Comparison of ENCODE assay signal across 21 mouse cellular contexts in the genomic region with DNA sequence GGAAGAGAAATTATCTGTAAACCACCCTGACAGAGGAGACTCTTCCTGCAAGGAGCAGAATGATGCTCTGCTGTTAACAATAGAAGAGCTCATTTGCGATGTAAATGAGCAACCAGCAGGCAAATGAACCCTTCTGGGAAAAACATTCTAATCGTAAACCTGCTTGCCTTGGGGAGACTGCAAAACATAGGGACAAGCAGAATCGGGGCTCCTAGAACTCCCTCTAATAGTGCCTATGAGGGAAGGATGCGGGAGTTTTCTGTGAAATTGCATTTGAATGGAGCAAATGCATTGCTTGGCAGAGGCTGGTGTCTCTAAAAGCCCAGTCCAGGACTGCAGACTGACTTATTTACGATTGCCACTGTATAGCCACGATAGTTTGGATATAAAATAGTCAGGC. TPM values are rescaled to one million over a fixed set of nuclear protein-coding genes. Genes with fewer than 3 reads are reported as not detected.
DNase-seq lines count a peak whose midpoint lies in the region; ATAC-seq lines count a peak whose summit lies in the region.
"Had no signal": no experiment of that assay in that cellular context is flagged by ENCODE, and none has a peak within 500 bp of the region (broad histone marks: within the 10 kb centered on the region; RNA-seq: fewer than 3 reads in every experiment).

No protein-coding gene starts in this region.

- intact Hi-C loops in gastrocnemius, postnatal 36 days (cut with DNase I) = no loop called here

- H3K4me3 ChIP-seq in forebrain, embryonic 14.5 days (ENCODE audit: low read depth, low read length) = no peak overlapping the region
- no peak overlapping the region for H3K4me3 ChIP-seq in hindbrain, embryonic 14.5 days (replicated peaks; ENCODE audit: low read length)
- no peak overlapping the region for H3K4me3 ChIP-seq in midbrain, embryonic 14.5 days (replicated peaks; ENCODE audit: low read depth, low read length)
- H3K4me3 ChIP-seq: embryonic facial prominence, embryonic 13.5 days; heart, embryonic 13.5 days; liver, embryonic 13.5 days; lung, embryonic 15.5 days had no signal

- H3K4me2 ChIP-seq in forebrain, embryonic 14.5 days (ENCODE audit: low read length) = no peak overlapping the region
- H3K4me2 ChIP-seq in hindbrain, embryonic 14.5 days (replicated peaks) = no peak overlapping the region
- H3K4me2 ChIP-seq in midbrain, embryonic 14.5 days (ENCODE audit: low read length) = no peak overlapping the region
- H3K4me2 ChIP-seq: embryonic facial prominence, embryonic 13.5 days; heart, embryonic 13.5 days; liver, embryonic 13.5 days; lung, embryonic 15.5 days had no signal

- H3K9me3 ChIP-seq in forebrain, embryonic 14.5 days (replicated peaks; ENCODE audit: control insufficient read depth, low read length) = no peaks in the 10 kb centered on the region
- H3K9me3 ChIP-seq in hindbrain, embryonic 14.5 days (ENCODE audit: control insufficient read depth, low read length) = no peaks in the 10 kb centered on the region
- no peaks in the 10 kb centered on the region for H3K9me3 ChIP-seq in midbrain, embryonic 14.5 days (ENCODE audit: control insufficient read depth, low read length)
- H3K9me3 ChIP-seq: embryonic facial prominence, embryonic 13.5 days; heart, embryonic 13.5 days; liver, embryonic 13.5 days; lung, embryonic 15.5 days had no signal

- peaks cover 23% of the 10 kb centered on the region for H3K4me1 ChIP-seq in forebrain, embryonic 14.5 days (ENCODE audit: control insufficient read depth, insufficient read depth, low read length)
- H3K4me1 ChIP-seq in hindbrain, embryonic 14.5 days (replicated peaks; ENCODE audit: control insufficient read depth, insufficient read depth, low read length) = peaks cover 29% of the 10 kb centered on the region
- peaks cover 24% of the 10 kb centered on the region for H3K4me1 ChIP-seq in midbrain, embryonic 14.5 days (ENCODE audit: control insufficient read depth, insufficient read depth, low read length)
- H3K4me1 ChIP-seq: liver, embryonic 13.5 days had no signal

- DNase-seq in brain, adult 2 months (ENCODE audit: low read depth, low spot score) = peak; percentile 37
- peak; percentile 82 for DNase-seq in forebrain, embryonic 14.5 days (ENCODE audit: low spot score)
- DNase-seq in hindbrain, embryonic 14.5 days (ENCODE audit: low spot score) = peak; percentile 61
- peak; percentile 75 for DNase-seq in midbrain, embryonic 14.5 days
- no peak for DNase-seq in gastrocnemius, postnatal 36 days
- DNase-seq in right cerebral cortex, adult 18-20 months = no peak
- DNase-seq in ovary, adult 18-20 months (ENCODE audit: low spot score) = no peak
- DNase-seq: adrenal gland, adult 8-10 months; cerebellum, adult 2 months; heart, postnatal 4 days; kidney, adult 11 months; liver, embryonic 13.5 days had no signal

- ATAC-seq in forebrain, embryonic 14.5 days = peak; percentile 53
- ATAC-seq in hindbrain, embryonic 14.5 days (ENCODE audit: low FRiP score) = peak; percentile 54
- ATAC-seq in midbrain, embryonic 14.5 days (ENCODE audit: low FRiP score, low TSS enrichment) = peak; percentile 41; the same call in 1 of the 2 replicates
- ATAC-seq in cerebellum, adult (ENCODE audit: insufficient number of reproducible peaks, low FRiP score, low TSS enrichment) = no peak

- H3K36me3 ChIP-seq in forebrain, embryonic 14.5 days (ENCODE audit: control insufficient read depth, insufficient read depth, low read length) = no peaks in the 10 kb centered on the region
- H3K36me3 ChIP-seq in hindbrain, embryonic 14.5 days (replicated peaks; ENCODE audit: control insufficient read depth, insufficient read depth) = no peaks in the 10 kb centered on the region
- H3K36me3 ChIP-seq in midbrain, embryonic 14.5 days (ENCODE audit: control insufficient read depth, insufficient read depth, low read length) = no peaks in the 10 kb centered on the region
- H3K36me3 ChIP-seq: embryonic facial prominence, embryonic 13.5 days; heart, embryonic 13.5 days; liver, embryonic 13.5 days; lung, embryonic 15.5 days had no signal

- 11% methylated on average over 6 of the region's 6 CpGs for WGBS in forebrain, embryonic 14.5 days
- WGBS in hindbrain, embryonic 14.5 days = 12% methylated on average over 6 of the region's 6 CpGs
- 14% methylated on average over 6 of the region's 6 CpGs for WGBS in midbrain, embryonic 14.5 days

- H3K27me3 ChIP-seq in forebrain, embryonic 14.5 days (replicated peaks; ENCODE audit: control insufficient read depth, insufficient read depth, low read length) = no peaks in the 10 kb centered on the region
- no peaks in the 10 kb centered on the region for H3K27me3 ChIP-seq in hindbrain, embryonic 14.5 days (ENCODE audit: control insufficient read depth, insufficient read depth, low read length)
- H3K27me3 ChIP-seq in midbrain, embryonic 14.5 days (ENCODE audit: control insufficient read depth, insufficient read depth, low read length) = no peaks in the 10 kb centered on the region
- H3K27me3 ChIP-seq: embryonic facial prominence, embryonic 13.5 days; liver, embryonic 13.5 days; lung, embryonic 15.5 days had no signal

- peak overlapping the region; percentile 45 for H3K9ac ChIP-seq in forebrain, embryonic 14.5 days (ENCODE audit: low read length)
- 0 out of 2 replicates have a peak overlapping the region, but pooled peaks have one; percentile 1 for H3K9ac ChIP-seq in hindbrain, embryonic 14.5 days
- no peak overlapping the region for H3K9ac ChIP-seq in midbrain, embryonic 14.5 days (replicated peaks; ENCODE audit: low read length)
- H3K9ac ChIP-seq: embryonic facial prominence, embryonic 13.5 days; heart, embryonic 13.5 days; liver, embryonic 13.5 days; lung, embryonic 15.5 days had no signal

- peak overlapping the region; percentile 91 for H3K27ac ChIP-seq in forebrain, embryonic 14.5 days (ENCODE audit: low read depth, low read length)
- H3K27ac ChIP-seq in hindbrain, embryonic 14.5 days = peak overlapping the region; percentile 89
- H3K27ac ChIP-seq in midbrain, embryonic 14.5 days (replicated peaks; ENCODE audit: low read depth, low read length) = peak overlapping the region; percentile 92
- H3K27ac ChIP-seq: embryonic facial prominence, embryonic 13.5 days; heart, embryonic 13.5 days; kidney, postnatal 0 days; liver, embryonic 13.5 days; lung, embryonic 15.5 days; macrophage had no signal

RNA-seq across cellular contexts. Expression of a gene that starts 32.8 kb away (rescaled TPM):
- polyA plus RNA-seq in forebrain, embryonic 14.5 days (2014; fragmentation: Nextera tagmentation; extraction: Ambion mirVana) = 0.69 and 1.2 TPM in 2 replicates
- 0.36 TPM in 1 of 2 replicates, not detected in the other for polyA plus RNA-seq in hindbrain, embryonic 14.5 days (2014; fragmentation: Nextera tagmentation; extraction: Ambion mirVana)
- 0.30 TPM in 1 of 2 replicates, not detected in the other for polyA plus RNA-seq in midbrain, embryonic 14.5 days (2014; fragmentation: Nextera tagmentation; extraction: Ambion mirVana)
- total RNA-seq in gastrocnemius, postnatal 36 days (2021) = under 1 TPM in 1 of 2 experiments, not detected in 1; 0.30 TPM
- polyA plus RNA-seq: heart, embryonic 13.5 days; limb, embryonic 11.5 days; liver, embryonic 13.5 days; macrophage had no signal

RNA-seq across cellular contexts. Expression of a gene that starts 56.2 kb away (rescaled TPM):
- polyA plus RNA-seq in forebrain, embryonic 14.5 days (2014; fragmentation: Nextera tagmentation; extraction: Ambion mirVana) = 1.3 and 1.6 TPM in 2 replicates
- polyA plus RNA-seq in hindbrain, embryonic 14.5 days (2014; fragmentation: Nextera tagmentation; extraction: Ambion mirVana) = 1.1 and 1.2 TPM in 2 replicates
- 0.81 and 1.00 TPM in 2 replicates for polyA plus RNA-seq in midbrain, embryonic 14.5 days (2014; fragmentation: Nextera tagmentation; extraction: Ambion mirVana)
- total RNA-seq in gastrocnemius, postnatal 36 days (2021) = not detected
- total RNA-seq: adrenal gland, adult 8-10 months; monocyte, adult 5-6 weeks had no signal
- polyA plus RNA-seq: macrophage; spleen, adult 2 months had no signal

Comparison
In these comparisons a context has a peak if more than half of its experiments do, and no peak if none do; other contexts are left out.
1. DNase-seq: peak in brain, adult 2 months (single experiment), forebrain, embryonic 14.5 days (single experiment), hindbrain, embryonic 14.5 days (single experiment) and midbrain, embryonic 14.5 days (single experiment); none in gastrocnemius, postnatal 36 days (0 of 2), right cerebral cortex, adult 18-20 months (single experiment) and ovary, adult 18-20 months (single experiment).
2. Peak in every context shown above with its lines, with median percentiles within 50 percentile points of each other: H3K27ac ChIP-seq.